Mouse (Mus musculus): ENCODE measurements at regions not wholly inside any gene's neighbourhood (a gene's known extent, or its start where the extent isn't known, plus 50 kb on each side); places are given as distances from the start of the nearest gene placed in this dataset.

GRCm38 (mm10) chr7:134436917-134437316 is 51.5 kb upstream of the D7Ertd443e start:
- no peak for DNase-seq (ENCODE audit: low spot score in 2 of 2)
- intact Hi-C loops (cut with DNase I) = no loop called here

GRCm38 (mm10) chr7:134439281-134439680 is 53.8 kb upstream of the D7Ertd443e start:
- no peak for DNase-seq (ENCODE audit: low spot score in 2 of 2)

GRCm38 (mm10) chr7:134445008-134445806 is 59.7 kb upstream of the D7Ertd443e start:
- DNase-seq (ENCODE audit: low spot score in 2 of 2) = no peak
- intact Hi-C loops (cut with DNase I) = no loop called here

More at GRCm38 (mm10) chr7:134439281-134439680, 53.8 kb upstream of the D7Ertd443e start:
- intact Hi-C loops (cut with DNase I) = no loop called here

DNA sequence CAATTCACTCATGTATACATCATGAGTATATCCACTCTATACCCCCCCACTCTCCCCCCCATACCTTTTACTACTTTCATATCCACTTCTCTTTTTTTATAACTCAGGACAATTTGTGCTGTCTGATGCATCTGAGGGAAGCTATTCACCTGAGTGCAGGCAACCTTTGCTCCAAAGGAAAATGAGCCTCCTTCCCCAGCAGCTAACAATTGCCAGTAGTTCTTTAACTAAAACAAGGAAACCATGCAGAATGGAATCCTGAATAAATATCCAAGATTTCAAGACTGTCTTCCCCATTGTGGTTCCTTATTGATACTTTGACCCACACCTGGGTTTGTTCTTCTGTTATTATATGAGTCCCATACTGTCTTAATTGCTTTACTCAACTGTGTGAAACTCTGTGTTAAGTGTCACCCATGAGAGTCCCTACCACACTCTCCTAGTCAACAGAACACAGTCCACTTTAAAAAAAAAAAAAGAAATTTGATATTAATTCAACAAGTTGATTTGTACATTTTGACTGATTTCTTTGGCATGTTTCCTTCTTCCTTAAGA is 62.3 kb upstream of the D7Ertd443e start:
- no peak for DNase-seq (ENCODE audit: low spot score in 2 of 2)
- intact Hi-C loops (cut with DNase I) = no loop called here

- DNase-seq (ENCODE audit: low spot score in 2 of 2) = no peak
- intact Hi-C loops (cut with DNase I) = no loop called here
Measured at GRCm38 (mm10) chr7:134448831-134449230, 63.4 kb upstream of the D7Ertd443e start.

DNA sequence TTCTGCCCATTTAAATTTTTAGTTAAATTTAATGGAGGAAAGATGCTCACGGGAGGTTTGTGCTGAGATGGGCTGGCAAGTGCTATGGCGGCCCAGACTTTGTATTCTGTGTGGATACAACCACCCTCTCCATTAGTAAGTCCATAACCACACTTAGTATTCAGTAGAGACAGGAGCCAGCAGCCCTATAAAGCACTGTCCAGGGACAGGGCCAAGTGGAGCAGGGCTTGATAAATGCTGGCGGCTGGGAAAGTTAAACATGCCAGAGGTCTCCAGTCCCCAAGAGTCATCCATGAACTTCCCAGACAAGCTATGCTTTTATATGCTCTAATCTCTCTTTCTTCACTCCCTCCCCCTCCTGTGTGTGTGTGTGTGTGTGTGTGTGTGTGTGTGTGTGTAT is 77.2 kb upstream of the D7Ertd443e start:
- DNase-seq (ENCODE audit: low spot score in 2 of 2) = no peak
- intact Hi-C loops (cut with DNase I) = no loop called here

DNA sequence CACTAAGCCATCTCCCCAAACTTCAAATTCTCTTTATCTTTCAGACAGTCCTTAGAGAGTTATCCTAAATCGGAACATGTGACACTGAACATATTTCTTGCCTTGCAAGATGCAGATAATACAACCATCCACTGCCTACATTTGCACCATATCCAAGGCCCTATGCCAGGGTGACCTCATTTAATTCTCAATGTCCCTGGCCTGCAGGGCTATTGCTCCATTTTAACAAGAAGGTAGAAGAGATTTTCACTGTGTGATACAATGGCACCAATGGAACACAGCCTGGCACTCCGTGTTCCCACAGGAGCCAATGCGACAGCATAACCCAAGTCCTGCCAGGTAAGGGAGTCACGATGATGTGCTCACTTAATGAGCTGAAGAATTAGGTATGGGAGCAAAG is 77.9 kb upstream of the D7Ertd443e start:
- intact Hi-C loops (cut with DNase I) = no loop called here
- DNase-seq (ENCODE audit: low spot score in 2 of 2) = no peak

DNA sequence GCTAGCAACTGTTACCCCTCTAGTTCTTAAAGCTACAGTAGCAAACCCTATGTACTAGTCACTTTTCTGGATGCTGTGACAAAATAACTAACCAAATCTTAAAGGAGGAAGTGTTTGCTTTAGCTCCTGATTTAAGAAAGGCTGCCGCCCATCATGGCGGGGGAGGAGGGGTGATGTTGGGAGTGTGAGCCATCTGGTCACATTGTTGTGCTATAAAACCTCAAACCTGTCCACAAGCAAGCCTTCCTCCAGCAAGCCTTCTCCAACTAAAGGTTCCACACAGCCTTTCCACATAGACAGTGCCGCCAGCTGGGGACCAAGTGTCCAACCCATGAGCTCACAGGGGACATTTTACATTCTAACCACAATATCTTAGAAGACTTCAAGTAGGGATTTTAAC is 81.8 kb upstream of the D7Ertd443e start:
- peak; percentile 8 to 26 for DNase-seq (ENCODE audit: low spot score in 2 of 2)
- intact Hi-C loops (cut with DNase I) = no loop called here

GRCm38 (mm10) chr7:134471286-134471685 is 85.8 kb upstream of the D7Ertd443e start:
- no peak for DNase-seq (ENCODE audit: low spot score in 2 of 2)
- intact Hi-C loops (cut with DNase I) = no loop called here

- intact Hi-C loops (cut with DNase I) = no loop called here
- peak in 1 of 2 experiments; percentile 6 for DNase-seq (ENCODE audit: low spot score in 2 of 2)
Measured at GRCm38 (mm10) chr7:134491326-134491725, 105.9 kb upstream of the D7Ertd443e start.

DNA sequence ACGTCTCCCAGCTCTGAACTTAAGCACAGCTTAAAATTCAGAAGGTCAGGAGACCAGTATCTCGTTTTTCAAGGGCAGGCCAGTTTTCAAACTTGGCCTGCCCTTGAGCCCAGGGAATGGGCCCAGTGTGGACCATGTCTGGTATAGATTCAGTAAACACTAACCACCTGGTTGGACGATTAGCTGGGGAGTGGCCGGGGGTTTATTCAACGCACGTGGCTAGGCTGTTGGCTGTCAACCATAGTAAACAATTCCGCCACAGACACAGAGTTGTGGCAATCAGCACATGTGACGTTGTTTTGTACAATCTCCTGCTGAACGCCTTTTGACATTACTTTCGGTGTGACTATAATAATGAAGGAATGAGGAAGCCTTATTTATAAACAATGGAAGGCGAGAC is 111.8 kb upstream of the D7Ertd443e start:
- intact Hi-C loops (cut with DNase I) = no loop called here

GRCm38 (mm10) chr7:134497870-134498269 is 112.4 kb upstream of the D7Ertd443e start:
- intact Hi-C loops (cut with DNase I) = no loop called here
- no peak for DNase-seq (ENCODE audit: low spot score in 2 of 2)

More for the DNA sequence above, 111.8 kb upstream of the D7Ertd443e start:
- no peak for DNase-seq (ENCODE audit: low spot score in 2 of 2)

DNA sequence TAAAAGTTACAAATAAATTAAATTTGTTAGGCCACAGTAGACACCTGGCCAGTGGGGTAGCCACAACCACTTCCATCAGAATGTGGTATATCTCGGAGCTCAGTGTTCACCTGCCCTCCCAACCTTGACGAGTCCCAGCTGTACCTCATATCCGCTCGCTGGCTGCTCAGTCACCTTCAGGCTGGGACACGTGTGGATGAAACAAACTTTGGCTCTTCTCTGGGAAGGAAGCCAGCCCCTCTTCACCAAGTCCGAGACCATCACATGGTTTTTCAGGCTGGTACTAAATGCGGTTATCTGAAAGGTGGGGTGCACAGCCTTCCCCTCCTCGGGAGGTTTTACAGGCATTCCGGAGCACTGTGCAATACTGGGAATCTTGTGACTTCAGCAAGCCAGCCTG is 113.3 kb upstream of the D7Ertd443e start:
- no peak for DNase-seq (ENCODE audit: low spot score in 2 of 2)
- intact Hi-C loops (cut with DNase I) = no loop called here

DNA sequence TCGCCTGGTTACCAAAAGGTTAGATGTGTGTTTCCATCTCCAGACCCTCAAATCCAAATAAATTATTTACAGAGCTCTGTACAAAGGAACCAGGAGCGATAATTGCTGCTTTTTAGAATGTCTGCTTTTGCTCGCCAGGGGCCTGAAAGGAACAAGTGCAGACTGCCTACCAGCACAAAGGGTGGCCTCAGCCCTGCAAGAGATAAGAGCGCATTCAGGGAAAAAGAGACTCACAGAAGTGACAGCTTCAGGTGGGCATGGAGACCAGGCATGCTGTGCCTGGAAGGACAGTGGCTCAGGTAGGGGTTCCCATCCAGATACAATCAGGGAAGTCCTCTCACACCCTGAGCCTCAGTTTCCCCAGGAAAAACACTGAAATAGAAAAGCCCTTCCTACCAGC is 114.0 kb upstream of the D7Ertd443e start:
- no peak for DNase-seq (ENCODE audit: low spot score in 2 of 2)
- intact Hi-C loops (cut with DNase I) = no loop called here

- DNase-seq (ENCODE audit: low spot score in 2 of 2) = no peak
- intact Hi-C loops (cut with DNase I) = no loop called here
Measured at GRCm38 (mm10) chr7:134500210-134500609, 114.7 kb upstream of the D7Ertd443e start.

DNA sequence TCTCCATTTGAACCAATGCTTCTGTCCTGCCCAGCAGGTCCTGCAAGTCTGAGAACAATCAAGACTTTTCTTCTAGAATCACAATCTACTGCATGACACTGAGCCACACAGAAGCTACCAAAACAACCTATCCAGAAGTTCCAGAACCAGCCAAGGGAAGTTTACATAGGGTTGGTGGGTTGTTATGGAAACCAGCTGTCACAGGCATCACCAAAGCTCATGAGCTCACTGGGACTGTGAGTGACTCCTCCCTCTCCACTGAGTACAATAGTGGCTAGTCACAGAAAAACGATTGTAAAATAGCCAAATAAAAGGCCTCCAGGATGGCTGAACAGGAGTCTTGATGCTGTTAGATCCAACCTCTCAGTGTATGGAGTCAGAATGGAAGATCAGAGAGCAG is 115.6 kb upstream of the D7Ertd443e start:
- intact Hi-C loops (cut with DNase I) = no loop called here
- DNase-seq (ENCODE audit: low spot score in 2 of 2) = no peak

GRCm38 (mm10) chr7:134510333-134510928 is 125.0 kb upstream of the D7Ertd443e start:
- no peak for DNase-seq (ENCODE audit: low spot score in 2 of 2)
- intact Hi-C loops (cut with DNase I) = no loop called here

GRCm38 (mm10) chr7:134519372-134519975 is 134.0 kb upstream of the D7Ertd443e start:
- no peak for DNase-seq (ENCODE audit: low spot score in 2 of 2)
- intact Hi-C loops (cut with DNase I) = no loop called here

- intact Hi-C loops (cut with DNase I) = no loop called here
- DNase-seq (ENCODE audit: low spot score in 2 of 2) = no peak
Measured at GRCm38 (mm10) chr7:134523897-134524296, 138.4 kb upstream of the D7Ertd443e start.

- DNase-seq (ENCODE audit: low spot score in 2 of 2) = no peak
- intact Hi-C loops (cut with DNase I) = no loop called here
Measured at GRCm38 (mm10) chr7:134525041-134525440, 139.6 kb upstream of the D7Ertd443e start.

- no peak for DNase-seq (ENCODE audit: low spot score in 2 of 2)
Measured at GRCm38 (mm10) chr7:134525461-134525860, 140.0 kb upstream of the D7Ertd443e start.

More at GRCm38 (mm10) chr7:134525461-134525860, 140.0 kb upstream of the D7Ertd443e start:
- intact Hi-C loops (cut with DNase I) = no loop called here

Data from left cerebral cortex, postnatal 36 days (tissue).